In genomic region chr16:89632114-89632622, GRCm38 (mm10) we compare ENCODE assay signal across 16 mouse cellular contexts.
A peak's percentile ranks its signal among the peaks of the same experiment; 100 is the strongest.
DNase-seq lines count a peak whose midpoint lies in the region; ATAC-seq lines count a peak whose summit lies in the region.
"Had no signal": no experiment of that assay in that cellular context is flagged by ENCODE, and none has a peak within 500 bp of the region (broad histone marks: within the 10 kb centered on the region; RNA-seq: fewer than 3 reads in every experiment).

No protein-coding gene starts in this region.

- no peak overlapping the region for H3K4me2 ChIP-seq in kidney, embryonic 15.5 days
- H3K4me2 ChIP-seq: forebrain, embryonic 15.5 days; heart, embryonic 12.5 days; hindbrain, embryonic 15.5 days had no signal

- no peaks in the 10 kb centered on the region for H3K27me3 ChIP-seq in kidney, embryonic 15.5 days
- H3K27me3 ChIP-seq: forebrain, embryonic 15.5 days; heart, embryonic 12.5 days; hindbrain, embryonic 15.5 days had no signal

- H3K4me3 ChIP-seq in kidney, embryonic 15.5 days (replicated peaks): no peak overlapping the region
- H3K4me3 ChIP-seq: embryonic facial prominence, embryonic 10.5 days; forebrain, embryonic 15.5 days; heart, adult 2 months; heart, embryonic 12.5 days; hindbrain, embryonic 15.5 days had no signal

- DNase-seq in embryo, embryonic 10.5 days (ENCODE audit: low spot score): peak; percentile 33
- DNase-seq in embryo, embryonic 10 days (ENCODE audit: low spot score): no peak
- DNase-seq in kidney, adult 9 months: no peak
- DNase-seq in ZHBTc4 (ENCODE audit: low read depth, low spot score): peak; percentile 49
- DNase-seq in mesoderm, embryonic 11.5 days (ENCODE audit: low read depth, low spot score): peak; percentile 6
- no peak for DNase-seq in urinary bladder, postnatal 36 days (ENCODE audit: low spot score in 2 of 2)
- DNase-seq: B cell, adult 2 months; cerebellum, adult 9-11 months; gastrocnemius, postnatal 14 days; heart, adult 2 months had no signal

- no peaks in the 10 kb centered on the region for H3K9me3 ChIP-seq in kidney, embryonic 15.5 days (replicated peaks)
- H3K9me3 ChIP-seq: embryonic facial prominence, embryonic 10.5 days; forebrain, embryonic 15.5 days; heart, embryonic 12.5 days; hindbrain, embryonic 15.5 days had no signal

- H3K36me3 ChIP-seq in kidney, embryonic 15.5 days: no peaks in the 10 kb centered on the region
- H3K36me3 ChIP-seq: embryonic facial prominence, embryonic 10.5 days; forebrain, embryonic 15.5 days; heart, embryonic 12.5 days; hindbrain, embryonic 15.5 days had no signal

- peaks cover 9% of the 10 kb centered on the region for H3K4me1 ChIP-seq in kidney, embryonic 15.5 days
- H3K4me1 ChIP-seq: embryonic facial prominence, embryonic 10.5 days; forebrain, embryonic 15.5 days; heart, embryonic 12.5 days; hindbrain, embryonic 15.5 days had no signal

- peak; percentile 71; the same call in 1 of the 2 replicates for ATAC-seq in kidney, embryonic 15.5 days (replicated peaks; ENCODE audit: low FRiP score)
- ATAC-seq: CD4-positive, CD25-positive, alpha-beta regulatory T cell, adult 4 months; forebrain, embryonic 15.5 days had no signal

- H3K27ac ChIP-seq in kidney, embryonic 15.5 days: no peak overlapping the region
- H3K27ac ChIP-seq: embryonic facial prominence, embryonic 10.5 days; forebrain, embryonic 15.5 days; heart, adult 2 months; hindbrain, embryonic 15.5 days had no signal

- H3K9ac ChIP-seq in kidney, embryonic 15.5 days: no peak overlapping the region
- H3K9ac ChIP-seq: forebrain, embryonic 15.5 days; heart, embryonic 12.5 days; hindbrain, embryonic 15.5 days had no signal

- 28% methylated on average over 6 of the region's 6 CpGs for WGBS in kidney, embryonic 15.5 days

Comparison
In these comparisons a context has a peak if more than half of its experiments do, and no peak if none do; other contexts are left out.
1. DNase-seq: peak in embryo, embryonic 10.5 days (single experiment), ZHBTc4 (single experiment) and mesoderm, embryonic 11.5 days (single experiment); none in embryo, embryonic 10 days (single experiment), kidney, adult 9 months (single experiment) and urinary bladder, postnatal 36 days (0 of 2).